Mouse (Mus musculus) liver, embryonic 16.5 days (tissue): ENCODE data around the gene Stxbp6. TPM values are rescaled to one million over a fixed set of nuclear protein-coding genes. Genes with fewer than 3 reads are reported as not detected.

Experiments
- ATAC-seq: fragments of 200-750 bp; cut with Nextera tagmentation; 2 replicates; pipeline ENCODE4 v1.8.0; 2017; ENCODE audit warnings: low read depth, mild to moderate bottlenecking, moderate number of reproducible peaks, moderate library complexity
- H3K27ac ChIP-seq: fragments of 300-500 bp; sonication (generic); 2 replicates; pipeline ENCODE4 v1.5.1; 2014; ENCODE audit warnings: mild to moderate bottlenecking, low read length
- H3K27me3 ChIP-seq: fragments of 300-500 bp; sonication (generic); 2 replicates; pipeline ENCODE4 v1.6.1; 2014; ENCODE audit warnings: low read depth, low read length, mixed read lengths; ENCODE audit not compliant: control insufficient read depth, insufficient read depth
- H3K36me3 ChIP-seq: fragments of 300-500 bp; sonication (generic); 2 replicates; pipeline ENCODE4 v1.6.1; 2014; ENCODE audit warnings: mild to moderate bottlenecking; ENCODE audit not compliant: control insufficient read depth, insufficient read depth
- H3K4me1 ChIP-seq: fragments of 300-500 bp; sonication (generic); 2 replicates; pipeline ENCODE4 v1.6.1; 2014; ENCODE audit warnings: low read depth, low read length, mixed read lengths; ENCODE audit not compliant: control insufficient read depth
- H3K4me2 ChIP-seq: fragments of 300-500 bp; sonication (generic); 2 replicates; pipeline ENCODE4 v1.6.1; 2014; ENCODE audit warnings: low read depth, low read length, mixed read lengths
- H3K4me3 ChIP-seq: fragments of 300-500 bp; sonication (generic); 2 replicates; pipeline ENCODE4 v1.5.1; 2014; ENCODE audit warnings: low read depth, mild to moderate bottlenecking, low read length
- H3K9ac ChIP-seq: fragments of 300-500 bp; sonication (generic); 2 replicates; pipeline ENCODE4 v1.6.1; 2014; ENCODE audit warnings: low read depth, low read length
- H3K9me3 ChIP-seq: fragments of 300-500 bp; sonication (generic); replicated peaks from 2 replicates; pipeline ENCODE4 v1.6.1; 2016; ENCODE audit warnings: low read length; ENCODE audit not compliant: control insufficient read depth
- whole genome bisulfite sequencing: fragments of 180-500 bp; shearing (Covaris S2); extraction: QIAGEN DNeasy Blood & Tissue Kit; methylation state at CpG from one replicate; pipeline ENCODE4 v1.1.7; 2014; ENCODE audit not compliant: insufficient replicate concordance; 5-methylcytosine and 5-hydroxymethylcytosine counted together
- polyA plus RNA-seq: library from polyadenylated mRNA; unstranded; fragments of >200 nt; fragmentation: Nextera tagmentation; extraction: Ambion mirVana; gene quantifications from 2 replicates; pipeline ENCODE4 v1.2.1, GENCODE M21; 2015

Stxbp6 gene
- polyA plus RNA-seq, 1 experiment from 2014 or later = 5.8 TPM

GRCm38 (mm10) chr12:44928456-44928855 is 146.1 kb downstream of the Stxbp6 start:
- peak; percentile 59; the same call in 1 of the 2 replicates for ATAC-seq
- 43% methylated on average over 3 of the region's 3 CpGs for WGBS
- Histone ChIP-seq H3K9ac (no peak overlapping the region), H3K4me3 (no peak overlapping the region), H3K4me1 (no peaks in the 10 kb centered on the region), H3K27me3 (no peaks in the 10 kb centered on the region), H3K36me3 (no peaks in the 10 kb centered on the region), H3K9me3 (no peaks in the 10 kb centered on the region), H3K4me2 (no peak overlapping the region), H3K27ac (no peak overlapping the region)

- ATAC-seq = no peak
Observed at GRCm38 (mm10) chr12:44925901-44926300, 148.6 kb downstream of the Stxbp6 start.

GRCm38 (mm10) chr12:44923273-44923672 is 151.2 kb downstream of the Stxbp6 start:
- no peak overlapping the region for H3K9ac ChIP-seq
- no peaks in the 10 kb centered on the region for H3K36me3 ChIP-seq
- no peaks in the 10 kb centered on the region for H3K9me3 ChIP-seq
- no peaks in the 10 kb centered on the region; the same call in 1 of the 2 replicates for H3K4me1 ChIP-seq
- H3K27ac ChIP-seq = no peak overlapping the region
- H3K27me3 ChIP-seq = no peaks in the 10 kb centered on the region
- no peak overlapping the region for H3K4me2 ChIP-seq
- no peak for ATAC-seq
- WGBS = 58% methylated on average over 3 of the region's 3 CpGs
- no peak overlapping the region for H3K4me3 ChIP-seq

More at GRCm38 (mm10) chr12:44925901-44926300, 148.6 kb downstream of the Stxbp6 start:
- Histone ChIP-seq H3K4me3 (no peak overlapping the region), H3K36me3 (no peaks in the 10 kb centered on the region), H3K9ac (no peak overlapping the region), H3K4me2 (no peak overlapping the region), H3K27me3 (no peaks in the 10 kb centered on the region), H3K27ac (no peak overlapping the region), H3K4me1 (no peaks in the 10 kb centered on the region; the same call in 1 of the 2 replicates), H3K9me3 (no peaks in the 10 kb centered on the region)
- 66% methylated on average over 3 of the region's 3 CpGs for WGBS

- H3K4me3 ChIP-seq = no peak overlapping the region
- H3K9ac ChIP-seq = no peak overlapping the region
- ATAC-seq = peak; percentile 87
- no peaks in the 10 kb centered on the region for H3K36me3 ChIP-seq
- H3K4me1 ChIP-seq = no peaks in the 10 kb centered on the region; the same call in 1 of the 2 replicates
- H3K4me2 ChIP-seq = no peak overlapping the region
- H3K27me3 ChIP-seq = no peaks in the 10 kb centered on the region
- H3K9me3 ChIP-seq = no peaks in the 10 kb centered on the region
- 32% methylated on average over 4 of the region's 4 CpGs for WGBS
- peak overlapping the region; percentile 13; the same call in 1 of the 2 replicates for H3K27ac ChIP-seq
Observed at GRCm38 (mm10) chr12:44922241-44922640, 152.3 kb downstream of the Stxbp6 start.

- H3K4me2 ChIP-seq = no peak overlapping the region
- WGBS = 52% methylated on average over 2 of the region's 2 CpGs
- no peak overlapping the region for H3K27ac ChIP-seq
- H3K36me3 ChIP-seq = no peaks in the 10 kb centered on the region
- no peak overlapping the region for H3K9ac ChIP-seq
- H3K27me3 ChIP-seq = no peaks in the 10 kb centered on the region
- no peaks in the 10 kb centered on the region; the same call in 1 of the 2 replicates for H3K4me1 ChIP-seq
- ATAC-seq = no peak
- no peaks in the 10 kb centered on the region for H3K9me3 ChIP-seq
- no peak overlapping the region for H3K4me3 ChIP-seq
Observed at GRCm38 (mm10) chr12:44919613-44920012, 154.9 kb downstream of the Stxbp6 start.

GRCm38 (mm10) chr12:44918929-44919328 is 155.6 kb downstream of the Stxbp6 start:
- 50% methylated on average over 2 of the region's 2 CpGs for WGBS
- no peak overlapping the region for H3K4me2 ChIP-seq

GRCm38 (mm10) chr12:44913854-44914253 is 160.7 kb downstream of the Stxbp6 start:
- Histone ChIP-seq H3K9me3 (no peaks in the 10 kb centered on the region), H3K27me3 (no peaks in the 10 kb centered on the region), H3K4me1 (no peaks in the 10 kb centered on the region), H3K4me3 (no peak overlapping the region), H3K9ac (no peak overlapping the region), H3K4me2 (no peak overlapping the region), H3K27ac (no peak overlapping the region), H3K36me3 (no peaks in the 10 kb centered on the region)
- 57% methylated on average over 4 of the region's 4 CpGs for WGBS
- no peak for ATAC-seq

More at GRCm38 (mm10) chr12:44918929-44919328, 155.6 kb downstream of the Stxbp6 start:
- H3K4me3 ChIP-seq = no peak overlapping the region
- H3K9me3 ChIP-seq = no peaks in the 10 kb centered on the region
- no peak overlapping the region for H3K27ac ChIP-seq
- H3K36me3 ChIP-seq = no peaks in the 10 kb centered on the region
- no peaks in the 10 kb centered on the region for H3K27me3 ChIP-seq
- no peaks in the 10 kb centered on the region; the same call in 1 of the 2 replicates for H3K4me1 ChIP-seq
- no peak for ATAC-seq
- no peak overlapping the region for H3K9ac ChIP-seq

- no peak overlapping the region for H3K4me2 ChIP-seq
- 41% methylated on average over 3 of the region's 3 CpGs for WGBS
- H3K4me3 ChIP-seq = no peak overlapping the region
- H3K36me3 ChIP-seq = no peaks in the 10 kb centered on the region
- H3K9ac ChIP-seq = no peak overlapping the region
- H3K4me1 ChIP-seq = no peaks in the 10 kb centered on the region
- H3K9me3 ChIP-seq = no peaks in the 10 kb centered on the region
- ATAC-seq = no peak
- H3K27ac ChIP-seq = no peak overlapping the region
- H3K27me3 ChIP-seq = no peaks in the 10 kb centered on the region
Observed at GRCm38 (mm10) chr12:44908028-44908702, 166.3 kb downstream of the Stxbp6 start.

- no peak overlapping the region for H3K9ac ChIP-seq
- 71% methylated on average over 2 of the region's 2 CpGs for WGBS
- H3K27me3 ChIP-seq = no peaks in the 10 kb centered on the region
- no peaks in the 10 kb centered on the region for H3K9me3 ChIP-seq
- H3K36me3 ChIP-seq = no peaks in the 10 kb centered on the region
- no peak overlapping the region for H3K27ac ChIP-seq
- no peak overlapping the region for H3K4me2 ChIP-seq
- H3K4me1 ChIP-seq = no peaks in the 10 kb centered on the region
- H3K4me3 ChIP-seq = no peak overlapping the region
- no peak for ATAC-seq
Observed at GRCm38 (mm10) chr12:44906001-44906400, 168.5 kb downstream of the Stxbp6 start.
